Mouse (Mus musculus) brain, embryonic 14.5 days (tissue): ENCODE results near the gene Lrrfip2.

ENCODE experiments used
- CTCF ChIP-seq: fragments of 200-500 bp; IDR thresholded peaks from 2 replicates; pipeline ENCODE4 v1.5.1; 2012; ENCODE audit warnings: inconsistent platforms, mild to moderate bottlenecking, moderate library complexity, borderline replicate concordance; ENCODE audit not compliant: insufficient read depth, insufficient read length; ENCODE audit errors: extremely low read depth
- POLR2A ChIP-seq: fragments of 200-500 bp; IDR thresholded peaks from 2 replicates; pipeline ENCODE4 v1.6.1; 2012; ENCODE audit warnings: mild to moderate bottlenecking, inconsistent platforms, borderline replicate concordance; ENCODE audit not compliant: poor library complexity, insufficient read depth, insufficient read length, severe bottlenecking; ENCODE audit errors: extremely low read depth

DNA sequence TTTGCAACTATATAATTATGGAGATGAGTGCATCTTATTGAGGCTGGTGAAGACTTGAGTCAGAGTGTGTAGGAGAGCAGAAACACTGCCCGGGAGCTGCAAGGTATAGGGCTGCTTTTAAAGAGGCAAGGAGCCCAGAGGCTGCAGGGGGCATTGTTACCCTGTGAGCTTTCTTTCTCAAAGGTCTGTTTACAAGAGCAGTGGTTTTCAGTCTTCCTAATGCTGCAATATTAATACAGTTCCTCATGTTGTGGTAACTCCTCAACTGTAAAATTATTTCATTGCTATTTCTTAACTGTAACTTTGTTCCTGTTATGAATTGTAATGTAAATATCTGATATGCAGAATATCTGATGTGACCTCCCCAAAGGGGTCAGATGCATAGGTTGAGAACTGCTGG is 104.2 kb downstream of the Lrrfip2 start:
- no peak for TF ChIP-seq POLR2A
- no peak for TF ChIP-seq CTCF
